Mouse (Mus musculus): ENCODE data around the gene E130308A19Rik. TPM values are rescaled to one million over a fixed set of nuclear protein-coding genes. Genes with fewer than 3 reads are reported as not detected.

Gene E130308A19Rik
- total RNA-seq, 2 experiments from 2014 or later: 4.2 to 9.2 TPM

GRCm38 (mm10) chr4:59681383-59681782, 55.4 kb downstream of the E130308A19Rik start:
- peak; percentile 61 for ATAC-seq (replicated peaks; ENCODE audit: poor library complexity)

- ATAC-seq (replicated peaks; ENCODE audit: poor library complexity): no peak
Observed at GRCm38 (mm10) chr4:59682491-59682890, 56.5 kb downstream of the E130308A19Rik start.

- peak; percentile 27 for ATAC-seq (replicated peaks; ENCODE audit: poor library complexity)
Observed at GRCm38 (mm10) chr4:59682950-59683349, 56.9 kb downstream of the E130308A19Rik start.

- ATAC-seq (replicated peaks; ENCODE audit: poor library complexity): no peak
Observed at GRCm38 (mm10) chr4:59684306-59684705, 58.3 kb downstream of the E130308A19Rik start.

- no peak for ATAC-seq (replicated peaks; ENCODE audit: poor library complexity)
Observed at GRCm38 (mm10) chr4:59686716-59687115, 60.7 kb downstream of the E130308A19Rik start.

- peak; percentile 95 for ATAC-seq (replicated peaks; ENCODE audit: poor library complexity)
Observed at GRCm38 (mm10) chr4:59689055-59689454, 63.0 kb downstream of the E130308A19Rik start.

- ATAC-seq (replicated peaks; ENCODE audit: poor library complexity): no peak
Observed at GRCm38 (mm10) chr4:59690145-59690544, 64.1 kb downstream of the E130308A19Rik start.

- ATAC-seq (replicated peaks; ENCODE audit: poor library complexity): no peak
Observed at GRCm38 (mm10) chr4:59696846-59697245, 70.8 kb downstream of the E130308A19Rik start.

- no peak for ATAC-seq (replicated peaks; ENCODE audit: poor library complexity)
Observed at GRCm38 (mm10) chr4:59697869-59698268, 71.9 kb downstream of the E130308A19Rik start.

- no peak for ATAC-seq (replicated peaks; ENCODE audit: poor library complexity)
Observed at GRCm38 (mm10) chr4:59699014-59699792, 73.2 kb downstream of the E130308A19Rik start.

- peak; percentile 82 for ATAC-seq (replicated peaks; ENCODE audit: poor library complexity)
Observed at GRCm38 (mm10) chr4:59709321-59709720, 83.3 kb downstream of the E130308A19Rik start.

GRCm38 (mm10) chr4:59710736-59711389, 84.9 kb downstream of the E130308A19Rik start:
- ATAC-seq (replicated peaks; ENCODE audit: poor library complexity): no peak

GRCm38 (mm10) chr4:59712451-59712850, 86.4 kb downstream of the E130308A19Rik start:
- ATAC-seq (replicated peaks; ENCODE audit: poor library complexity): no peak

- no peak for ATAC-seq (replicated peaks; ENCODE audit: poor library complexity)
Observed at GRCm38 (mm10) chr4:59712955-59713354, 86.9 kb downstream of the E130308A19Rik start.

- peak; percentile 53 for ATAC-seq (replicated peaks; ENCODE audit: poor library complexity)
Observed at GRCm38 (mm10) chr4:59714472-59714871, 88.5 kb downstream of the E130308A19Rik start.

GRCm38 (mm10) chr4:59714926-59715325, 88.9 kb downstream of the E130308A19Rik start:
- ATAC-seq (replicated peaks; ENCODE audit: poor library complexity): no peak

- no peak for ATAC-seq (replicated peaks; ENCODE audit: poor library complexity)
Observed at GRCm38 (mm10) chr4:59715531-59715930, 89.5 kb downstream of the E130308A19Rik start.

- no peak for ATAC-seq (replicated peaks; ENCODE audit: poor library complexity)
Observed at GRCm38 (mm10) chr4:59717349-59717748, 91.3 kb downstream of the E130308A19Rik start.

GRCm38 (mm10) chr4:59718542-59718941, 92.5 kb downstream of the E130308A19Rik start:
- peak; percentile 75 for ATAC-seq (replicated peaks; ENCODE audit: poor library complexity)

- ATAC-seq (replicated peaks; ENCODE audit: poor library complexity): no peak
Observed at GRCm38 (mm10) chr4:59719481-59720355, 93.7 kb downstream of the E130308A19Rik start.

- no peak for ATAC-seq (replicated peaks; ENCODE audit: poor library complexity)
Observed at GRCm38 (mm10) chr4:59721811-59722210, 95.8 kb downstream of the E130308A19Rik start.
